8 mouse cellular contexts compared by ENCODE assay signal in genomic region chr5:92489503-92489902, GRCm38 (mm10). TPM values are rescaled to one million over a fixed set of nuclear protein-coding genes. Genes with fewer than 3 reads are reported as not detected.
A peak's percentile ranks its signal among the peaks of the same experiment; 100 is the strongest.
DNase-seq lines count a peak whose midpoint lies in the region; TF ChIP-seq lines count a peak whose summit lies in the region.

No protein-coding gene starts in this region.

- H3K4me1 ChIP-seq in cortical plate, adult 2 months (ENCODE audit: control insufficient read depth, insufficient read depth, low read length), result peaks cover 14% of the 10 kb centered on the region

- H3K27ac ChIP-seq in cortical plate, adult 2 months (ENCODE audit: insufficient read depth, low read length), result peak overlapping the region; percentile 54

- TF ChIP-seq CTCF in cortical plate, adult 2 months (IDR thresholded peaks at IDR 0.05; ENCODE audit: extremely low read depth, insufficient read depth, low read length), result no peak

- intact Hi-C loops in left cerebral cortex, postnatal 36 days (cut with DNase I), result no loop called here

- DNase-seq in left cerebral cortex, adult 18-20 months (ENCODE audit: low spot score in 2 of 2), result peak; percentile 47 to 49
- no peak for DNase-seq in left cerebral cortex, adult 11 months (ENCODE audit: low spot score)
- DNase-seq in left cerebral cortex, postnatal 36 days (ENCODE audit: low spot score in 2 of 2), result peak; percentile 40 to 54
- DNase-seq in right cerebral cortex, postnatal 10 days (ENCODE audit: low spot score in 2 of 2), result peak; percentile 63 to 67
- DNase-seq in embryo, embryonic 9.5 days (ENCODE audit: extremely low spot score), result no peak
- no peak for DNase-seq in kidney, adult 8-10 months
- no peak for DNase-seq in kidney, postnatal 36 days

- no peak overlapping the region for H3K4me3 ChIP-seq in cortical plate, adult 2 months (ENCODE audit: insufficient read depth, low read length)

- TF ChIP-seq POLR2A in cortical plate, adult 2 months (IDR thresholded peaks at IDR 0.05; ENCODE audit: extremely low read depth, insufficient read depth, low read length), result no peak

RNA-seq across cellular contexts. Expression of gene Scarb2, which starts 17.1 kb away (rescaled TPM):
- 10 to 100 TPM; 91.4 to 94.1 TPM for total RNA-seq in left cerebral cortex, adult 18-20 months (2021)
- polyA plus RNA-seq in cortical plate, adult 2 months (2012; rRNA removed), result 63.7 and 66.4 TPM in 2 replicates
- 10 to 100 TPM; 80.5 to 87.8 TPM for total RNA-seq in left cerebral cortex, postnatal 36 days (2021)

RNA-seq across cellular contexts. Expression of gene Nup54, which starts 54.5 kb away (rescaled TPM):
- total RNA-seq in left cerebral cortex, adult 18-20 months (2021), result 10 to 100 TPM; 26.7 to 27.1 TPM
- 22.4 and 26.0 TPM in 2 replicates for polyA plus RNA-seq in cortical plate, adult 2 months (2012; rRNA removed)
- total RNA-seq in left cerebral cortex, postnatal 36 days (2021), result 10 to 100 TPM; 25.3 to 28.5 TPM

Comparison
In these comparisons a context has a peak if more than half of its experiments do, and no peak if none do; other contexts are left out.
1. DNase-seq: peak in left cerebral cortex, adult 18-20 months (2 of 2), left cerebral cortex, postnatal 36 days (2 of 2) and right cerebral cortex, postnatal 10 days (2 of 2); none in left cerebral cortex, adult 11 months (single experiment), embryo, embryonic 9.5 days (single experiment), kidney, adult 8-10 months (0 of 2) and kidney, postnatal 36 days (0 of 2).